In the genomic region with DNA sequence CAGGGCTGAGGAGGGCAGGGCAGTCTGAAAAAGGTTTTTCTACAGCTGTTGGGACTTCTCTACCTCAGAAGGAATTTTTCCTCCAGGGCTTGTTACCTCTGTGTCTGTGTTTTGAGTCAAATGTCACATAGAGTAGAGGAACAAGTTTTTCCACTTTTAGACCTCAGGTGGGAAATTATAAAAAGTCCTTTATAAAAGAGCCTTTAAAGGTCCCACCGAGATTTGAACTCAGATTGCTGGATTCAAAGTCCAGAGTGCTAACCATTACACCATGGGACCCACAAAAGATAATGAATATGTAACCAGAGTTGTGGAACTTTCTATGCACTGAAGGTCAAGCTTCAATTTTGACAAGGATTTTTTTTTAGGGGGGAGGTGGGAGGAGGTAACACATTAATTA, we compare ENCODE assay signal across 11 mouse cellular contexts. TPM values are rescaled to one million over a fixed set of nuclear protein-coding genes. Genes with fewer than 3 reads are reported as not detected.
DNase-seq lines count a peak whose midpoint lies in the region; ATAC-seq and TF ChIP-seq lines count a peak whose summit lies in the region.
"Had no signal": no experiment of that assay in that cellular context is flagged by ENCODE, and none has a peak within 500 bp of the region (broad histone marks: within the 10 kb centered on the region; RNA-seq: fewer than 3 reads in every experiment).

No protein-coding gene starts in this region.

- peak overlapping the region; percentile 40 for H3K4me2 ChIP-seq in kidney, embryonic 15.5 days
- peak overlapping the region; percentile 19; the same call in 1 of the 2 replicates for H3K4me2 ChIP-seq in forebrain, postnatal 0 days (ENCODE audit: low read depth)
- H3K4me2 ChIP-seq in midbrain, embryonic 15.5 days, result peak overlapping the region; percentile 23; the same call in 1 of the 2 replicates

- H3K27me3 ChIP-seq in kidney, embryonic 15.5 days, result no peaks in the 10 kb centered on the region; the same call in 1 of the 2 replicates
- no peaks in the 10 kb centered on the region; the same call in none of the 2 replicates for H3K27me3 ChIP-seq in forebrain, postnatal 0 days (ENCODE audit: insufficient read depth, low read length)
- peaks cover 6% of the 10 kb centered on the region for H3K27me3 ChIP-seq in midbrain, embryonic 15.5 days (replicated peaks)

- 6% methylated on average over 1 of the region's 1 CpGs for whole genome bisulfite sequencing in kidney, embryonic 15.5 days
- 5% methylated on average over 1 of the region's 1 CpGs for WGBS in forebrain, postnatal 0 days
- WGBS in midbrain, embryonic 15.5 days, result 2% methylated on average over 1 of the region's 1 CpGs

- no peak for TF ChIP-seq CTCF in forebrain, postnatal 0 days (IDR thresholded peaks at IDR 0.05; ENCODE audit: low read depth)

- no peaks in the 10 kb centered on the region for H3K9me3 ChIP-seq in kidney, embryonic 15.5 days (replicated peaks)
- H3K9me3 ChIP-seq in forebrain, postnatal 0 days (ENCODE audit: low read length), result no peaks in the 10 kb centered on the region
- H3K9me3 ChIP-seq in midbrain, embryonic 15.5 days, result no peaks in the 10 kb centered on the region

- peak overlapping the region; percentile 19 for H3K4me3 ChIP-seq in kidney, embryonic 15.5 days (replicated peaks)
- no peak overlapping the region for H3K4me3 ChIP-seq in forebrain, postnatal 0 days (ENCODE audit: low read depth, low read length)
- H3K4me3 ChIP-seq in midbrain, embryonic 15.5 days, result 0 out of 2 replicates have a peak overlapping the region, but pooled peaks have one; percentile 6

- no peak overlapping the region for H3K9ac ChIP-seq in kidney, embryonic 15.5 days
- no peak overlapping the region for H3K9ac ChIP-seq in forebrain, postnatal 0 days
- H3K9ac ChIP-seq in midbrain, embryonic 15.5 days, result no peak overlapping the region

- no peaks in the 10 kb centered on the region for H3K36me3 ChIP-seq in kidney, embryonic 15.5 days
- H3K36me3 ChIP-seq in forebrain, postnatal 0 days (ENCODE audit: insufficient read depth), result no peaks in the 10 kb centered on the region
- H3K36me3 ChIP-seq in midbrain, embryonic 15.5 days (replicated peaks), result no peaks in the 10 kb centered on the region

- no peak overlapping the region for H3K27ac ChIP-seq in kidney, embryonic 15.5 days
- no peak overlapping the region for H3K27ac ChIP-seq in forebrain, postnatal 0 days (ENCODE audit: low read depth, low read length)
- H3K27ac ChIP-seq in midbrain, embryonic 15.5 days, result no peak overlapping the region

- H3K4me1 ChIP-seq in kidney, embryonic 15.5 days, result peaks cover 6% of the 10 kb centered on the region; the same call in 1 of the 2 replicates
- no peaks in the 10 kb centered on the region for H3K4me1 ChIP-seq in forebrain, postnatal 0 days (ENCODE audit: insufficient read depth)
- H3K4me1 ChIP-seq in midbrain, embryonic 15.5 days, result 0 out of 2 replicates have a peak, but pooled peaks cover 2% of the 10 kb centered on the region

- DNase-seq in kidney, postnatal 4 days, result no peak
- peak; percentile 89 for DNase-seq in R1 (ENCODE audit: low read depth, low spot score)
- DNase-seq in forebrain, postnatal 0 days, result no peak
- no peak for DNase-seq in ovary, adult 18-20 months (ENCODE audit: low spot score)
- no peak for DNase-seq in layer of hippocampus, adult 9-11 months
- DNase-seq in cerebellum, postnatal 36 days, result no peak
- DNase-seq: cerebellum, adult 8-10 months; gastrocnemius, postnatal 10 days had no signal

- no peak for ATAC-seq in kidney, embryonic 15.5 days (replicated peaks; ENCODE audit: low FRiP score)
- ATAC-seq in forebrain, postnatal 0 days, result no peak
- ATAC-seq in midbrain, embryonic 15.5 days (replicated peaks), result no peak

RNA-seq across cellular contexts. Expression of a gene that starts 24.3 kb away (rescaled TPM):
- not detected in 2 replicates for polyA plus RNA-seq in kidney, embryonic 15.5 days (2015; fragmentation: Nextera tagmentation; extraction: Ambion mirVana)
- total RNA-seq in forebrain, postnatal 0 days (2014; rRNA removed), result not detected in 2 replicates
- polyA plus RNA-seq in forebrain, postnatal 0 days (2015; fragmentation: Nextera tagmentation; extraction: Ambion mirVana), result not detected in 2 replicates
- polyA plus RNA-seq in midbrain, embryonic 15.5 days (2015; fragmentation: Nextera tagmentation; extraction: Ambion mirVana), result not detected in 2 replicates
- total RNA-seq: gastrocnemius, postnatal 10 days; left cerebral cortex, postnatal 10 days had no signal

RNA-seq across cellular contexts. Expression of a gene that starts 43.7 kb away (rescaled TPM):
- polyA plus RNA-seq in kidney, embryonic 15.5 days (2015; fragmentation: Nextera tagmentation; extraction: Ambion mirVana), result 5.2 and 6.1 TPM in 2 replicates
- 0.15 TPM in 1 of 2 replicates, not detected in the other for total RNA-seq in forebrain, postnatal 0 days (2014; rRNA removed)
- 0.11 and 0.14 TPM in 2 replicates for polyA plus RNA-seq in forebrain, postnatal 0 days (2015; fragmentation: Nextera tagmentation; extraction: Ambion mirVana)
- not detected in 2 replicates for polyA plus RNA-seq in midbrain, embryonic 15.5 days (2015; fragmentation: Nextera tagmentation; extraction: Ambion mirVana)
- total RNA-seq: gastrocnemius, postnatal 10 days; left cerebral cortex, postnatal 10 days had no signal
